Mouse (Mus musculus): ENCODE measurements at regions not wholly inside any gene's neighbourhood (a gene's known extent, or its start where the extent isn't known, plus 50 kb on each side); places are given as distances from the start of the nearest gene placed in this dataset.
A peak's percentile ranks its signal among the peaks of the same experiment; 100 is the strongest.

DNA sequence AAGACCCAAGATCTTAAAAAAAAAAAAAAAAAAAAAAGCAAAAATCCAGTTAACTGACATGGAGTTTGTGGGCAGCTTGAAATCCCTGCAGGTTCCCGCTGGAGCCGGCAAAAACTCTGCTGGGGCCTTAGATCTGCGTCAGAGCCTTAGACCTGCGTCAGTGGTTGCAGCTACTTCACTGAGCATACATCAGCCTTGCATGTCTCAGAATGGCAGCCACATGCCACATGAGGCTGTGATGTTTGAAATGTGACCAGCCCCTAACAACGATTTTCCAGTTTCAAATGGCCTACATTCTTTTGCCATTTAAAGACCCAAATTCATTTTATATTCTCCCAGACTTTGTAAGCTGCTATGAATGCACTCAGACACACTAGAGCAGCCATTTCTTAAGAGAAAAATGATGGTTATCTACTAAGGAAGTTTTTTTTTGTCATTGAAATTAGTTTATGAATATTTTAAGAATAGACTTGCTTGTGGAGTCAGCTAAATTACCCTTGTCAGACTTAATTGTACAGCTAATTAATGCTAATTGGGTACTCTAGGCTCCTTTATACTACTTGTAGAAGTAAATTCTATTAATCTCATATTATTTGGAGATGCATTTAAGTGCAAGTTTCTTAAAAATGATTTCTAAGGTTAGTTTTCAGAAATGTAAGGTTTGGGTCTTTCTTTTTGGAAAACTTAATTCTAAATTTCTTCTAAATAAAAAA lies 70.8 kb downstream of the Toporsl start:
- DNase-seq (ENCODE audit: low spot score) = no peak

DNA sequence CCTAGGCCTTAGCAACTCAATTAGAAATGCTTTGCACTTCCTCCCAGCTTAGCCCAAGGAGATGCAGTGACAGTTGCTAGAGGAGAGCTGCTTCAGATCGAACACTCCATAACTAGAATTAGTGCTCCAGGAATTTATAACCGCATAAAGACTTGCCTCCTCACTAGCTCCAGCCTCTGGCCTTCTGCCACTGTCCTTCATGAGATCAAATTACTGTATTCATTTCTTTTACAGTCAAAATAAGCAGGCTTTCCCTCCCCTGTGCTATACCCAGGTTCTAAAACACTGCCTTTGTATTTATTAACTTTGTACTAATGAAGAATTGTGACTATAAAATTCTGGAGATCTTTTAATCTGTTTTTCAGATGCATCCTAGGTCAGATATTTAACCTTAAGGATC lies 104.8 kb upstream of the Olfr275 start:
- no peak for DNase-seq (ENCODE audit: low spot score)

DNA sequence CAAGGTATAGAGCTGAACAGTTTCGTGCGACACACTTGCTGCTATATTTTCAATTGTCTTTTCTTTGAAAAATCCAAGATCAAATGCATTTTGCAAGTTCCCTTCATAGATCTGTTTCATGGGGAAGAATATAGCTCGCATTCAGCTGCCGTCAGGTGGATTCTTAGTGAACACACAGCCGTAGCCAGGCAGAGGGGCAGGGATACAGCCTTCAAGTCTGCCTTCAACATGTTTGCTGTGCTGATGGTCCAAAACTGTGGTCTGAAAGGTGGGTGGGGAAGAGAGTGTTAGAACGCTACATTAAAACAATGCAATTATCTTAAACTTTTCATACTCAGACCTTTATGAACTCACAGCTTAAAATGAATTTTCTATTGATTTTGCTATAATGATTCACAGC lies 88.2 kb upstream of the Olfr275 start:
- DNase-seq (ENCODE audit: low spot score) = no peak

- DNase-seq (ENCODE audit: low spot score) = peak; percentile 83
Measured at GRCm38 (mm10) chr4:52726625-52727297, 87.6 kb upstream of the Olfr275 start.

- no peak for DNase-seq (ENCODE audit: low spot score)
Measured at GRCm38 (mm10) chr4:52733141-52733540, 81.3 kb upstream of the Olfr275 start.

DNA sequence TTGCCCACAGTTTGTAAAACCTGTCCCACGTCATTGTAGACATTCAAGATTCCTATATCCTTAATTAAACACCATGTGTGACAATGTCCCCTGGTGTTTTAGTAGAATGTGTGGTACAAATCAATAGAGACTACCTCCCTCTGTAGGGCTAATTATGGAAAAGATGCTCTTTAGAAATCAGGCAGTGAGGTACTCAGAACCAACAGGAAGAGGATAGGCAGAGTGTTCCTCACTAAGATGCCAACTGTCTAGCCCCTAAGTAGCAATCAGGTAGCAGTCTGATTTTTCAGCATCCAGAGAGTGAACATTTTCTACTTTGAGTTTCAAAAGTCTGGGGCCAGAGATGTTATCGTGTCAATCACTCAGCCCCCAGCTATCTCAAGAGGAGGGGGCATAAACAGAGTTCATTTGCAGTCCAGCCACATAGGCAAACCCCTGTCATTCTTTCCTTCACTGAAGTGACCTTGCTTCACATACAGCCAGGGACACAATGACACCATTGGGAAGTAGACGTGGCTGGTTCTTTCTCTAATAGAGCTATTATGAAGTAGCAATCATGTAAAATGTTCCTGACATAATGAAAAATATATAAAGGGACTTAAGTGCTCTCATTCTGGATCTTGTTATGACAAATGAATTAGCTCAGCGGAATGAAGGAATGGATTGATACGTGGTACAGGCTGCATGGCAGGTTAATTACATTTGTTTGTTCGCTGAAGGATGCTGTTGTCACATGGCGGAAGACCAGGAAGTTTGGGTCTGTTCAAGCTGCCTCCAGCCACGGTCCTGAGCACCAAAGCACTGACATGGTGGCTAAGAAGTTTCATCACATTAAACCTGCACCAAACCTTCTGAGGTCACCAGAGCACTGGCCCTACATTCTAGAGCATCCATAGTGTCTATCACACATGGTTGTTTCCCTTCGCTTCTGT lies 74.6 kb upstream of the Olfr275 start:
- DNase-seq (ENCODE audit: low spot score) = no peak

DNA sequence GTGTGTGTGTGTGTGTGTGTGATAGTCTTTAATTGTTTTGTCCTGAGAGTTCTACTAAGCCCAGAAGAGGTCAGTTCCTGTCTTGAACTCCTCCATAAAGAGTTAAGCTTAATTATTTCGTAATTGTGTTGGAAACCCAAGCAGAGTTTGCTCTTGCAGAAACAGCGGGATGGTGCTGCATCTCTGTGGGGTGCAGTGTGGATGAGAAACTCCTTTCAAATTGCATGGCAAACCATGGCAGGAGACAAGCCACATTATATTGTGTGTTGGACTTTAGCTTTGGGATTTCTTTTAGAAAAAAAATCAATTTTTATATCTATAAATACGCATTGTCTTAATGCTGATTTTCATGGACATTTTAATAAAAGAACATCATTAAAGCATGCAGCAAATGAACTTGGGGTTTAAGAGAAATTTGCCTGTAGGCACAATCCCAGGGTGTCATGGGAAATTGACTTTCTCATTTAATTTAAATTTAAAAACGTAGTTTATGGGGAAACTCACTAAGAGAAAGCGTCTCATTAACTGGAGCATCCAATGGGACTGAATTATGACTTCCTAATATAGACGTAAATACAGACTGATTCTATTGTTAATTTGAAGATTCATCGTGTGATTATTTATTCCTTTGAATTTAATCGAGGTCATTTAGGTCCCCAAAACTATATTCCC lies 61.4 kb upstream of the Olfr275 start:
- DNase-seq (ENCODE audit: low spot score) = no peak
